Mouse (Mus musculus) 416B (cell line): ENCODE measurements around the gene Mdm1.
"Not testable (repeated sequence)": the region's sequence is repeated elsewhere in the genome, so short reads cannot be mapped to it uniquely, and the experiment has no call there.

ENCODE experiments used
- DNase-seq: peaks from one replicate; pipeline ENCODE4 v3.0.0; 2011; ENCODE audit warnings: low read depth

Gene Mdm1

DNA sequence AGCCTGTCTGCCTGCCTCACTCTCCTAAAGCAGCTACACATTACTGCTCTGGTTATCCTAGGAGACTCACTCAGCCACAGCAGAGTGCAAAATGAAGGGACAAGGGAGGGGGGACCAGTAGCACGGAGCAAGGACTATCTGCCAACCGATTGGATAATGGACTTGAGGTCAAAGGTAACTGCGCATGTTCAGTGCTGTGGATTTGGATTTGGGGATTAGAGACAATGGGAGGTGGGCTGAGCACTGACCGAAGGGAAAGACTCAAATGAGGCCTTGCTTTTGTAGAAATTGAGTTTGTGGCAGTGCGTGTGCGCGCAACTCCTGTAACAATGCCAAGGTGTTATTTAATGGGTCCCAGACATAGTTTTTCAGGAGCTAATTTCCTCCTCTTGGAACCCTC, 16.4 kb upstream of the Mdm1 start:
- no peak for DNase-seq

GRCm38 (mm10) chr10:118125776-118126445, 15.7 kb upstream of the Mdm1 start:
- DNase-seq, result no peak

DNA sequence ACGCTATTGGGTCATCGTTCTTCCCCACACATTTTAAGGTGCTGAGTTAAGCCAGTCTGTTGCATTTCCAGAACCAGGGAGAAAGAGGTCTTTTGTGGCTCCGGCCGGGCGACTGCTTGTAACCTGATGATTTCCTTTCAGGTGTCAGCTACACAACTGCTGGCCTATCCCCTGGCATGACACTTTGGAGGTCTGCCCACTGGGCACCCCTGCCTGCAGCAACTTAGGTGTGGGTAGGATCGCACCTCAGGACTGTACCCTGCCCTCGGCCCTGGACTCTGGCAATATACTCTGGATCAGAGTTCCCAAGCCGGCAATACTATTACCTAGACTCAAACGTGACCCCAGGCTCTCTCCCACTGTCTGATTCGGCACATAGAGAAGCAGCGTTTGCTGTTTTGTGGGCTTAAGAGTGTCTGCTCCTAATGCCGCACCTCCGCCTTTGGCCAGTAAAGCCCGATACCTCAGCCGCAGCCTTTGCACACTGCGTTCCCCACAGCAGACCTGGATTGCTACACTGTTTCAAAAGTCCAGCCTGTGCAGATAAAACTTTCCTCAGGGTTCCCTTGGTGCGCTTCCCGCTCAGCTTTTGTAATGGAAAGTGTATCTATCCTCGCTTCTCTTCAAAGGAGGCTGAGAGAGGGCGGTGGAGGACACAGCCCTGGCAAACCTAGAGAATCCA, 12.5 kb upstream of the Mdm1 start:
- DNase-seq, result no peak

- DNase-seq, result no peak
Observed at GRCm38 (mm10) chr10:118130016-118130415, 11.6 kb upstream of the Mdm1 start.

GRCm38 (mm10) chr10:118132993-118133392, 8.6 kb upstream of the Mdm1 start:
- DNase-seq, result no peak

- no peak for DNase-seq
Observed at GRCm38 (mm10) chr10:118138508-118138907, 3.1 kb upstream of the Mdm1 start.

DNA sequence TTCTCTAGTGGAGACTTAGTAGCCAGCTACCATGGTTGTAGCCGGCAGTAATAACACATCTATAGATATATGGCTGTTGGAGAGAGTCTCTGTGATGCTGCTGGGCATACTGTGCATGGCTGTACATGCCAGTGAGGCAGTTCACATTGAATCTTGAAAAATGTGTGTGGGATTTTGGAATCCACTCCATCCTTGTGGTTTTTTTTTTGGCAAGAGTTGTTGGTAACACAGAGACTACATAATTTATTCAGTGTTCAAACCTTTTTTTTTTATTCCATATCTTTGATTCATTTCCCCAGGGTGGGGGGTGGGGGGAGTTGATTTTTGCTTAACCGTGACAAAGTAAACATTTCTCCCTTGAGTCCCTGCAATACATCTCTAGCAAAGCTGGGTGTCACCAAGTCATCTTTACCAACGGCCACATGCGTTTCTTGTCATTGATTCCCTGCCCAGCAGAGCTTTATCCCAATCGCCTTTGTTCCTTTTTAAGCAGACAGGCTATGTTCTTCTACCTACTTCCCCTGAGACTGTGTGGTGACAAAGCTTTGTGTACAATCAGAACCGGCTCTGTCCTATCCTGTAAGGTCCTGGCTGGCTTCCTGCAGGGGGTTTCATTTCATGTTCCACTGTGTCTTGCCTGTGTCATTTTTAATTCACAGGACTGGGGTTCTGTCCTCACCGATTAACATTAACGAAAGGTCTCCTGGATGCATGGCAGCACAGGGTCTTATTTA, 1.6 kb upstream of the Mdm1 start:
- peak; percentile 47 for DNase-seq

DNA sequence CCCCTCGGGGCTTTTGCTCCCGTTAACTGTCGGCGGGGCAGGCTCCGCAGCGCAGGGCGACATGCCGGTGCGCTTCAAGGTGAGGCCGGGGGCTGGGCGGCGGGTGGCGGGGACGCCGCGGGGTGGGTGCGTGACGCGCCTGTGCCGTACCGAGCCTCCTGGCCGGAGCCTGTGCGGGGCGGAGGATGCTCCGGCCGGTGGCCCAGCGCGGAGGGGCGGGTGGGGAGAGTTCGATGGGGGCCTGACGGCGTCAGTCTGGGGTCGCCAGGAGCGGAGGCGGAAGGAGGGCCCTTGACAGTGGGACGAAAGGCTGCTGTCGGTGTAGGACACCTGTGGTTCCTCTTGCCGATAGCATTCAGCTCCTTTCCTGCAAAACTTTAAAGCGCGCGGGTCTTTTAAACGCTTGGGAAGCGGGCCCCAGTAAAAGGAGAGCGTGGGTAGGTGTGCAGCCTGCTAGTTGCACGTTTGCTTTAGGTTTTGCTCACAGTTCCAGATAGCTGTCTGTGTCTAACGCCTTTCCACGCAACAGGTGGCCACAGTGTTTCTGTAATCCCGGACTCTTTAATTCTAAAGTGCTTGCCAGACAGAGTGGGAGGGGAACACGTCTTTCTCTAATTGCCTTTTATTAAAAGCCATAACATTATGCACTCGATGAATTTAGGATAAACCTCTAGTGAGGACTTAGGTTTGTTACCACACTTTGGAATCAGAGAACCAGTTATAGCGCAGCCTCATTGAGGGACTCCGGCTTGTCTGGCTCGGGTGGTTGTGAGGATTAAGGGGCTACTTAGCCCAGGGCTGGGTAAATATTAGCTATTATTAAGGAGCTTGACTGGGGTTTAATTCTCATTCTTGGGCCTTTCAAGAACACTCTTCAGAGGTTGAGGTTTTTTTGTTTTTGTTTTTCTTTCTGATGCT, 532 bp downstream of the Mdm1 start:
- DNase-seq, result no peak

DNA sequence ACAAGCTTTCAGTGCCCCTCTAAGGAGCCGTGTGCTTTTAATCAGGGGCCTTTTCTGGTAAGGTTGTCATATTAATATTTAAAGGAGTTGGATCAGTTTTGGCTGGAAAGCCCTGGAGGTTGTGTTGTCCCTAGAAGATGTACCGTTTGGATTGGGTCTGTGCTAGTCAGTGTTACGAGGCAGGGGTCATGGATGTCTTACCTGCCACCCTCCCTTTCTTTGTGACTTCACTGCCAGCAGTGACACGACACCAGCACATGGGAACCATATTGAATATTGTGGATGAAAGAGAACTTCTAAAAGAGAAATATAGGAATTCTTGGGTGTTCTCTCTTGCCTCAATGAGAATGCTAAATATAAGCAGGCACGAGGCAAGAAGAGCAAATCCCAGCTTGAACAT, 7.8 kb downstream of the Mdm1 start:
- no peak for DNase-seq

GRCm38 (mm10) chr10:118150866-118151265, 9.3 kb downstream of the Mdm1 start:
- DNase-seq, result no peak

DNA sequence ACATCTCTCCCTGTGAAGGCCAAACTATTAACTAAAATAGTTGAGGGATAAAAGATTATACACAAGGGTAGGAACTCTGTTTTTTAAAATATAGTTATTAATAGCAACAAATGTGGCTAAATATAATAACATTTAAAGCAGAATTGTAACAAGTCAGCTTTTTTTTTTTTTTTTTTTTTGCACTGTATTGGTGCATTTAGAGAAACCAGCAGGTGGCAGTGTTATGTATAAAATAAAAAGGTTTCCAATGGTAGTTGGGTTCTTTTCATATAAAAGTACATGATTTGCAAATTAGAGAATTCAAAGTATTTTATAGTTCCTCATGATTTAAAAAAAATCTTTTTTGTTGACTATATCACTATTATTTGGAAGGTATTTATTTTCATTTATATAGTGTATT, 14.3 kb downstream of the Mdm1 start:
- DNase-seq, result peak; percentile 66

DNA sequence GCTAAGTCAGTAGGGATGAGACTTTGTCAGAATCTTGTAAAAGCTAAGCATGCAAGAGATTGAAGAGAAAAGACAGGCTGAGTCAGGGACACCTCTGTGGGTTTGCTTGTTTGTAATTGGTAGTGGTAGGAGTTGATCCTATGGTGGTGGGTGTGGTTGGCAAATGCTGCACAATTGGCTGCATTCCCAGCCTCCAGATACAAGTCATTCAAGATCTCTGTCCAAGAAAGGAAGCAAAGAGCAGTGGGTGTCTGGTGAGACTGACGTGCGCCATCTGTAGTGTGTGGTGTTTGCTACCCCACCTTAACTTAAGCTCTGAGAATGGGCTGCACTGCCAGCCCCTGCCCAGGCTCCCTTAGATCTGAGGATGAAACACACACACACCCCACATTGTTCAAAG, 19.5 kb downstream of the Mdm1 start:
- no peak for DNase-seq

DNA sequence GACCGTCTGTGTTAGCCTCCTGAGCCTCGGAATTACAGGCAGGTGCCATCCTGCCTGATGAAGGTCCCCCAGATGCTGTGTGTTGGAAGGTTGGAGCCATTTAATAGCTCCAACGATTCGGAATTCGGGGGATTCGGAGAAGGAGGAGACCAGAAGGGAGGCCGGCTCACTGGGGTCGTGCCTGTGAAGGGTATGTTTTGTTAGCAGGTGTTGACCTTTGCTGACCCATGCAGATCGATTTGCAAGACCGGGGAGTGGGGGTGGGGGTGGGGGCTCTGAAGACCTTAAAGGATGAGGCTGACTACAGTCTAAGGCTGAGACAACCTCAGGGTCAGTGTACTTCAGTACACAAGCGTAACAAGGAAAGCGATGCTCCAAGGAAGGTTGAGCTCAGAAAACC, 27.6 kb downstream of the Mdm1 start:
- no peak for DNase-seq

DNA sequence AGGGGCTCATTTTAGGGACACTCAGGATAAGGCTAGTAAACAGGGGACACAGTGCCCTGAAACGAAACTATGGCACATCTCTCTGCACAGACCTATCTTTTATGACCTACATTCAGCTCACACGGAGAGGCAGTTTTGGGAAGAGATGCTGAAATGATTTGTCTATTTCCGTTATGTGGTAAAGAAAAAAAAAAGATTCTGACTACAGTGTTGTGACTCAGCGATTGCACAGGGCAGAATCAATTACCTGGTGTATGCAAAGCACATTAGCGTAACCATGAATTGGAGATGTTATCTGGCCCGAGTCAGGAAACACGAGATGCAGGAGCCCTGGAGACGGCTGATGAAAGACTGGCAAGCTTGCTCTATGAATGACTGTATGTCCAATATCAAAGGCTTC, 30.8 kb downstream of the Mdm1 start:
- peak; percentile 88 for DNase-seq

DNA sequence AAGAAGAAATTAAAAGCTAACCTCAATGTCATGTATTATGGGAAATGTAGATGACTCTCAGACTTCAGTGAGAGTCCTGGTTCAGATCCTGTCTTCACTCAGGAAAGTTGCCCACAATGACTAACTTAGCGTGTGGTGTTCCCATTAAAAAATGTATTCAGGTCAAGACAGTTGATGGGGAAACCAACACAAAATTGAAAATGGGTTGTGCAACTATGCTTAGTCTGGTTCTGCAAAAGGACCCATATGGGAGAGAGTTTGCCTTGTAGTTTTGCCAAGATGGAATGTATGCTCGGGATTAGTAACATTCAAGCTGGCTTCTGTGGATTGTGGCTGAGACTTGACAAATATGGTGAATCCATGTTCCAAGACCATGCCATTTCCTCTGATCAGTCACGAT, 31.3 kb downstream of the Mdm1 start:
- DNase-seq, result no peak

- peak; percentile 21 for DNase-seq
Observed at GRCm38 (mm10) chr10:118175542-118175941, 33.9 kb downstream of the Mdm1 start.

- peak; percentile 87 for DNase-seq
Observed at GRCm38 (mm10) chr10:118178735-118179151, 37.1 kb downstream of the Mdm1 start.

GRCm38 (mm10) chr10:118179265-118179664, 37.7 kb downstream of the Mdm1 start:
- no peak for DNase-seq

DNA sequence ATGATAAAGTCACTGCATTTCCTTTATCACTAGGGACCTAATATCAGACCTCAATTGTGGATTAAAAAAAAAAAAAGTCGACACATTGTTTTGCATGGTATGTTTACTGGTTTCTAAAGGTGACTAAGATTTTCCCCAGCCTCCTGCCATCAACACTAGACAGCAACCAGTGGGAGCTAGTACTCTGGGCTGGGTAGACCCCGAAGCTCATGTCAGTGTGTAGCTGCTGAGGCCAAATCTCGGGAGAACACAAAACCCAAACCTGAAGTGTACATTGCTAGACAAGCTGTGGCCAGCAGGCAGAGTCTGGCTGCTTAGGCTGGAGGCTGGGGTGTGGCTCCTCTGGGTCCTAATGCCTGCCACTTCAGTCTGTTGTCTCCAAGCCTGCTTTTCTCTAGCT, 53.5 kb downstream of the Mdm1 start:
- DNase-seq, result peak; percentile 46

- no peak for DNase-seq
Observed at GRCm38 (mm10) chr10:118204642-118205041, 63.0 kb downstream of the Mdm1 start, which contains the start of gene Il22. Il22 (plus strand) TSS chr10:118204942.

GRCm38 (mm10) chr10:118215719-118216393, 74.2 kb downstream of the Mdm1 start:
- not testable (repeated sequence) for DNase-seq
